Mouse (Mus musculus) erythroblast, embryonic 14.5 days (primary cell): ENCODE measurements around the gene Trim71.

Experiments
- GATA1 ChIP-seq: IDR thresholded peaks from 2 replicates; pipeline ENCODE4 v1.6.1; 2012; ENCODE audit warnings: low read length, inconsistent platforms, mixed read lengths
- TAL1 ChIP-seq: IDR thresholded peaks from 3 replicates; pipeline ENCODE4 v1.6.1; 2012; ENCODE audit warnings: low read length, inconsistent platforms, mixed read lengths

- no peak for TF ChIP-seq GATA1
- TF ChIP-seq TAL1, result no peak
Observed at GRCm38 (mm10) chr9:114480940-114481339, 83.2 kb downstream of the Trim71 start.
